Mouse (Mus musculus) thymus, postnatal 4 days (tissue): ENCODE measurements around the gene Vmn1r71.
"Not testable (repeated sequence)": the region's sequence is repeated elsewhere in the genome, so short reads cannot be mapped to it uniquely, and the experiment has no call there.

Experiments
- DNase-seq: peaks from one replicate; pipeline ENCODE4 v3.0.0; 2021

Gene Vmn1r71

GRCm38 (mm10) chr7:10754264-10754663, at the start of gene Vmn1r71:
Gene Vmn1r71, minus strand, starts transcription at chr7:10754364.
- DNase-seq = no peak

GRCm38 (mm10) chr7:10757551-10757950, 3.4 kb upstream of the Vmn1r71 start:
- DNase-seq = not testable (repeated sequence)
